Mouse (Mus musculus): ENCODE data around the gene Clip1. TPM values are rescaled to one million over a fixed set of nuclear protein-coding genes. Genes with fewer than 3 reads are reported as not detected.

Gene Clip1
- polyA plus RNA-seq, 1 experiment from 2014 or later: 64.6 TPM

GRCm38 (mm10) chr5:123626631-123627030 is 57.8 kb downstream of the Clip1 start:
- H3K4me3 ChIP-seq: no peak overlapping the region
- no peaks in the 10 kb centered on the region for H3K9me3 ChIP-seq
- no peak for ATAC-seq (ENCODE audit: low FRiP score, low read depth)
- peaks cover 45% of the 10 kb centered on the region for H3K36me3 ChIP-seq
- 33% methylated on average over 8 of the region's 8 CpGs for WGBS
- no peak overlapping the region for H3K27ac ChIP-seq
- no peaks in the 10 kb centered on the region for H3K4me1 ChIP-seq
- H3K27me3 ChIP-seq (replicated peaks): no peaks in the 10 kb centered on the region
- H3K4me2 ChIP-seq (replicated peaks): no peak overlapping the region
- no peak overlapping the region for H3K9ac ChIP-seq

DNA sequence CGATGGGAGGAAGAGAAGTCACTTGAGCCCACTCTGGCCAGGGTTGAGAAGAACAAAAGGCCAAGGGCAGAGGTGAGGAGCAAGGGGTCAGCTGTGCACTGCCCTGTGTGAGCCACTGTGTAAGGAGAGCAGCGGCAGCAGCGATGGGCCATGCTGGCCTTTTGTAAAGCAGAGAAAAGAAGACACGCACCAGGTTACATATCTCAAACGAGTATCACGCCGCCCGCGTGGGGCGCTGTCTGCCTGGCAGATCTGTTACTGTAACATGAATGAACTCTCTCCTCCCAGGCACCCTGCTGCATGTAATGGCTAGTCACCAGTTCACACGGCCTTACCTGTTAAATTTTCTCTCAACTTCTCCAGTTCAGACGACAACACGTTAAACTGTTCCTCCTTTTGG is 62.0 kb downstream of the Clip1 start:
- Histone ChIP-seq H3K4me1 (no peaks in the 10 kb centered on the region), H3K4me3 (no peak overlapping the region), H3K9ac (no peak overlapping the region), H3K27me3 (replicated peaks) (no peaks in the 10 kb centered on the region), H3K4me2 (replicated peaks) (no peak overlapping the region), H3K36me3 (peaks cover 46% of the 10 kb centered on the region), H3K9me3 (no peaks in the 10 kb centered on the region), H3K27ac (no peak overlapping the region)
- 67% methylated on average over 13 of the region's 13 CpGs for whole genome bisulfite sequencing
- no peak for ATAC-seq (ENCODE audit: low FRiP score, low read depth)

- H3K9ac ChIP-seq: no peak overlapping the region
- ATAC-seq (ENCODE audit: low FRiP score, low read depth): no peak
- H3K9me3 ChIP-seq: no peaks in the 10 kb centered on the region
- H3K36me3 ChIP-seq: peaks cover 67% of the 10 kb centered on the region
- no peak overlapping the region for H3K4me2 ChIP-seq (replicated peaks)
- no peaks in the 10 kb centered on the region for H3K4me1 ChIP-seq
- no peaks in the 10 kb centered on the region for H3K27me3 ChIP-seq (replicated peaks)
- H3K27ac ChIP-seq: no peak overlapping the region
- 80% methylated on average over 2 of the region's 2 CpGs for WGBS
- H3K4me3 ChIP-seq: no peak overlapping the region
Observed at GRCm38 (mm10) chr5:123618558-123618957, 65.9 kb downstream of the Clip1 start.

- no peak overlapping the region for H3K27ac ChIP-seq
- H3K4me1 ChIP-seq: no peaks in the 10 kb centered on the region
- H3K9me3 ChIP-seq: no peaks in the 10 kb centered on the region
- H3K4me2 ChIP-seq (replicated peaks): no peak overlapping the region
- WGBS: 94% methylated on average over 24 of the region's 24 CpGs
- peaks cover 74% of the 10 kb centered on the region for H3K36me3 ChIP-seq
- no peak overlapping the region for H3K4me3 ChIP-seq
- no peaks in the 10 kb centered on the region for H3K27me3 ChIP-seq (replicated peaks)
- no peak overlapping the region for H3K9ac ChIP-seq
- ATAC-seq (ENCODE audit: low FRiP score, low read depth): no peak
Observed at GRCm38 (mm10) chr5:123614246-123614645, 70.2 kb downstream of the Clip1 start.

GRCm38 (mm10) chr5:123609843-123610242 is 74.6 kb downstream of the Clip1 start:
- no peak for ATAC-seq (ENCODE audit: low FRiP score, low read depth)
- Histone ChIP-seq H3K27me3 (replicated peaks) (no peaks in the 10 kb centered on the region), H3K4me2 (replicated peaks) (no peak overlapping the region), H3K4me1 (no peaks in the 10 kb centered on the region), H3K36me3 (peaks cover 80% of the 10 kb centered on the region), H3K9ac (no peak overlapping the region), H3K4me3 (no peak overlapping the region), H3K9me3 (no peaks in the 10 kb centered on the region), H3K27ac (no peak overlapping the region)
- WGBS: 31% methylated on average over 4 of the region's 4 CpGs

- no peak overlapping the region for H3K27ac ChIP-seq
- no peaks in the 10 kb centered on the region for H3K27me3 ChIP-seq (replicated peaks)
- WGBS: 87% methylated on average over 7 of the region's 7 CpGs
- H3K9ac ChIP-seq: no peak overlapping the region
- H3K4me3 ChIP-seq: no peak overlapping the region
- no peaks in the 10 kb centered on the region for H3K9me3 ChIP-seq
- H3K4me1 ChIP-seq: no peaks in the 10 kb centered on the region
- H3K36me3 ChIP-seq: peaks cover 76% of the 10 kb centered on the region
- no peak overlapping the region for H3K4me2 ChIP-seq (replicated peaks)
- no peak for ATAC-seq (ENCODE audit: low FRiP score, low read depth)
Observed at GRCm38 (mm10) chr5:123609416-123609815, 75.0 kb downstream of the Clip1 start.

GRCm38 (mm10) chr5:123607211-123607669 is 77.2 kb downstream of the Clip1 start:
- no peak for ATAC-seq (ENCODE audit: low FRiP score, low read depth)
- 81% methylated on average over 3 of the region's 3 CpGs for WGBS
- H3K9ac ChIP-seq: no peak overlapping the region
- H3K36me3 ChIP-seq: peaks cover 68% of the 10 kb centered on the region
- no peak overlapping the region for H3K27ac ChIP-seq
- H3K9me3 ChIP-seq: no peaks in the 10 kb centered on the region
- H3K27me3 ChIP-seq (replicated peaks): no peaks in the 10 kb centered on the region
- H3K4me2 ChIP-seq (replicated peaks): no peak overlapping the region
- no peaks in the 10 kb centered on the region for H3K4me1 ChIP-seq
- H3K4me3 ChIP-seq: no peak overlapping the region

DNA sequence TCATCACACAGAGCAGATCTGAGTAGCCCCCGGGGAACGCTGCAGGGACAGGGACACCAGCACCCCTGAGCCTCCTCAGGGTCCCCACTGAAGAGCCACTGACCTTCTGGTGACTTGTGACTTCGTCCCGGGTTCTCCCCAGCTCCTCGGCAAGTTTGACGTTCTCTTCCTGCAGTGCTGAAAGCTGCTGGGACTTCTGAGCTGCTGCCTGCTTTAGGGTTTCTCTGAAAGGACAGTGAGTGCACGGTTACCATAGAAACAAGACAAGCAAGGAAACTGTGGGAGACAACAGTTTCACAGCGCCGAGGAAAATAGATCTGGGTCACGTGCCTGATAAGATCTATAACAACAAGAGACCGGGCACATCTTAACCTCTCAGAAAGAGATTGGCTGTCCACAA is 80.9 kb downstream of the Clip1 start:
- 47% methylated on average over 11 of the region's 11 CpGs for WGBS
- Histone ChIP-seq H3K36me3 (peaks cover 63% of the 10 kb centered on the region), H3K4me2 (replicated peaks) (no peak overlapping the region), H3K27me3 (replicated peaks) (no peaks in the 10 kb centered on the region), H3K4me1 (no peaks in the 10 kb centered on the region), H3K9me3 (no peaks in the 10 kb centered on the region), H3K4me3 (no peak overlapping the region), H3K9ac (no peak overlapping the region), H3K27ac (no peak overlapping the region)
- no peak for ATAC-seq (ENCODE audit: low FRiP score, low read depth)

DNA sequence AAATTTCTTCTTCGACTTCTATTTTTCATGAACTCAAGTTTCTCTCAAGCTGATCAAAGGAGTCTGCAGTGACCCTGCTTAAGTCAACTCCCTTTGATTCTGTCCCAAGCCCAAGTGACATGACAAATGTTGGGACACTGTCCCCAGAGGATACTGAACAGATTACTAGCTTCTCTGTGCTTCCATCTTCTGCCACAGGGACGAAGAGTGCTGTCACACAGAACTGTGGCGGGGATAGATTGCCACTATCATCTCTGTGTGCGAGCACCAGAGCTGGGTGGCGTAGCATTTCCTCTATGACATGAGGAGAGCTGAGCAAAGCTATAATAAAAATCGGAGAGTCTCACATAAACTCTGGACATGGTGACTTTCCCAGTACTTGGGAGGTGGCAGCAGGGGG is 82.2 kb downstream of the Clip1 start:
- H3K36me3 ChIP-seq: peaks cover 57% of the 10 kb centered on the region
- ATAC-seq (ENCODE audit: low FRiP score, low read depth): no peak
- 78% methylated on average over 6 of the region's 6 CpGs for WGBS

GRCm38 (mm10) chr5:123599319-123599718 is 85.1 kb downstream of the Clip1 start:
- Histone ChIP-seq H3K36me3 (peaks cover 41% of the 10 kb centered on the region), H3K27ac (no peak overlapping the region), H3K9ac (no peak overlapping the region), H3K4me3 (no peak overlapping the region), H3K9me3 (no peaks in the 10 kb centered on the region), H3K4me2 (replicated peaks) (no peak overlapping the region), H3K4me1 (no peaks in the 10 kb centered on the region), H3K27me3 (replicated peaks) (no peaks in the 10 kb centered on the region)
- no peak for ATAC-seq (ENCODE audit: low FRiP score, low read depth)
- 48% methylated on average over 6 of the region's 6 CpGs for WGBS

More for the DNA sequence above, 82.2 kb downstream of the Clip1 start:
- Histone ChIP-seq H3K9ac (no peak overlapping the region), H3K4me1 (no peaks in the 10 kb centered on the region), H3K4me3 (no peak overlapping the region), H3K4me2 (replicated peaks) (no peak overlapping the region), H3K9me3 (no peaks in the 10 kb centered on the region), H3K27me3 (replicated peaks) (no peaks in the 10 kb centered on the region), H3K27ac (no peak overlapping the region)

DNA sequence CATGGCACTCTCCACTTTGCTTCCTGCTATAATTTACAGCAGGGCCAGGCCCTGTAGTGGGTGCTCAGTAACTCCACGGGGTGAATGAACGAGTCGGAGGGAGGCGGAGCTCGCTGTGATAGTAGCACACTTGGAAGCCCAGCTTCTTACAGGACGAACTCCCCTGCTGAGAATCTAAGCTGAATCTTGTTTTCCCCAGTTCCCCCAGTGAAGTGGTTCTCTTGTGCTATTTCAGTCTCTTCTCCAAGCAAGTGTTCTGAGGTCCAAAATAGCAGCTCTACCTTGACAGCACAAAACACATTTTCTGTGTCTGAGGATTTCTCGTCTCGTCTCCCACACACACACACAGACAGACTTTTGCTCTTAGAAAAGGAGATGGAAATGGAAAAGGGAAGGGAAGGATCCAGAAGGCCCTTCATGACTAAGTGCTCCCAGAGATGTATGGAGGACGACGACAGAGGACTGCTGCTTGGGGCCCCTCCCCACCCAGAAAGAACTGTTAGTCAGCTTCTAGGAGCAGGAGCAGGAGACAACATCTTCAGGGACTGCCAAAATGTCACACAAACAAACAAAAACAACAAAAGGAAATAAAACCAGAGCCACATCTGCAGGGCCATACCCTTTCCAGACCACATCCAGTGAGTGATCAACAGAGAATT is 90.7 kb downstream of the Clip1 start:
- 72% methylated on average over 10 of the region's 10 CpGs for WGBS
- no peak overlapping the region for H3K4me3 ChIP-seq
- H3K9ac ChIP-seq: no peak overlapping the region
- no peaks in the 10 kb centered on the region for H3K9me3 ChIP-seq
- H3K4me2 ChIP-seq (replicated peaks): no peak overlapping the region
- H3K27me3 ChIP-seq (replicated peaks): no peaks in the 10 kb centered on the region
- peaks cover 32% of the 10 kb centered on the region for H3K36me3 ChIP-seq
- H3K4me1 ChIP-seq: no peaks in the 10 kb centered on the region
- ATAC-seq (ENCODE audit: low FRiP score, low read depth): no peak
- no peak overlapping the region for H3K27ac ChIP-seq

- 88% methylated on average over 6 of the region's 6 CpGs for WGBS
- Histone ChIP-seq H3K27ac (no peak overlapping the region), H3K9me3 (no peaks in the 10 kb centered on the region), H3K4me2 (replicated peaks) (no peak overlapping the region), H3K9ac (no peak overlapping the region), H3K36me3 (peaks cover 57% of the 10 kb centered on the region), H3K4me3 (no peak overlapping the region), H3K27me3 (replicated peaks) (no peaks in the 10 kb centered on the region), H3K4me1 (no peaks in the 10 kb centered on the region)
- ATAC-seq (ENCODE audit: low FRiP score, low read depth): no peak
Observed at GRCm38 (mm10) chr5:123580043-123580442, 104.4 kb downstream of the Clip1 start.

DNA sequence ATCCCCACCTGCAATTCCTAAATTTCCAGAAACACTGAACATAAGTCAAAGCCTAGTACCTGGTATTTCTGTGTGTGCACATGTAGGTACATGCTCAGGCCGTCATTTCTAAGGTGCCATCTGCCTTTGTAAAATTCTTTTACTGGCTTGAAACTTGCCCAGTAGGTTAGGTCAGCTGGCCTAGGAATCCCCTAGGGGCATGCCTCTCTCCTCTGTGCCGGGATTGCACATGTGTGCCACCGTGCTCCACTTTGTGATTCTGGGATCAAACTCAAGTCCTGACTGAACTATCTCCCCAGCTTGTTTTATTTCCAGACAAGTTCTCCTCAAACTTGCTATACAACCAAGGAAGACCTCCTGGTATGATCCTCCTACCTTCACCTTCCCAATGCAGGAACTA is 107.7 kb downstream of the Clip1 start:
- WGBS: 93% methylated on average over 3 of the region's 3 CpGs
- peaks cover 39% of the 10 kb centered on the region for H3K36me3 ChIP-seq

More for the DNA sequence above, 107.7 kb downstream of the Clip1 start:
- Histone ChIP-seq H3K9ac (no peak overlapping the region), H3K4me3 (no peak overlapping the region), H3K9me3 (no peaks in the 10 kb centered on the region), H3K27ac (no peak overlapping the region), H3K4me1 (peaks cover 7% of the 10 kb centered on the region), H3K27me3 (replicated peaks) (no peaks in the 10 kb centered on the region), H3K4me2 (replicated peaks) (no peak overlapping the region)
- ATAC-seq (ENCODE audit: low FRiP score, low read depth): no peak

Measured in neural tube, embryonic 12.5 days (tissue).